Mouse (Mus musculus) small intestine, adult 2 months (tissue): ENCODE results near the gene Pip5k1c. TPM values are rescaled to one million over a fixed set of nuclear protein-coding genes. Genes with fewer than 3 reads are reported as not detected.

Experiments
- H3K27ac ChIP-seq: fragments of 200-500 bp; 2 replicates; pipeline ENCODE4 v1.5.1; 2012; ENCODE audit warnings: low read depth, low read length, control low read depth, inconsistent platforms; ENCODE audit not compliant: insufficient read depth
- H3K27me3 ChIP-seq: fragments of 200-500 bp; 2 replicates; pipeline ENCODE4 v1.6.1; 2012; ENCODE audit warnings: mild to moderate bottlenecking, moderate library complexity, low read length, inconsistent platforms; ENCODE audit not compliant: control insufficient read depth, insufficient read depth
- H3K36me3 ChIP-seq: fragments of 200-500 bp; 2 replicates; pipeline ENCODE4 v1.6.1; 2012; ENCODE audit warnings: mild to moderate bottlenecking, low read length, control low read depth, inconsistent platforms; ENCODE audit not compliant: control insufficient read depth, insufficient read depth
- H3K4me1 ChIP-seq: fragments of 200-500 bp; 2 replicates; pipeline ENCODE4 v1.6.1; 2012; ENCODE audit warnings: low read length, inconsistent platforms, mixed read lengths; ENCODE audit not compliant: control insufficient read depth, insufficient read depth, insufficient read length
- H3K4me3 ChIP-seq: fragments of 200-500 bp; 2 replicates; pipeline ENCODE4 v1.5.1; 2012; ENCODE audit warnings: low read depth, mild to moderate bottlenecking, control low read depth, inconsistent platforms, low read length, moderate library complexity
- CTCF ChIP-seq: fragments of 200-500 bp; IDR thresholded peaks from 2 replicates; pipeline ENCODE4 v1.5.1; 2012; ENCODE audit warnings: low read depth, mild to moderate bottlenecking, control low read depth, inconsistent platforms, low read length, moderate library complexity, mixed read lengths; ENCODE audit not compliant: insufficient replicate concordance, insufficient read length; ENCODE audit errors: extremely low read depth
- POLR2A ChIP-seq: fragments of 200-500 bp; IDR thresholded peaks from 2 replicates; pipeline ENCODE4 v1.6.1; 2012; ENCODE audit warnings: low read depth, mild to moderate bottlenecking, control low read depth, inconsistent platforms, low read length, moderate library complexity
- WGBS: fragments of 180-500 bp; shearing (Covaris S2); methylation state at CpG from one replicate; pipeline ENCODE4 v1.1.7; 2018; 5-methylcytosine and 5-hydroxymethylcytosine counted together
- polyA plus RNA-seq: library from polyadenylated mRNA; depleted of rRNA; stranded (reverse); fragments of >200 nt; gene quantifications from 2 replicates; pipeline ENCODE4 v1.2.3, GENCODE M21; 2012

Gene Pip5k1c
- polyA plus RNA-seq, 1 experiment, result 50.8 TPM

DNA sequence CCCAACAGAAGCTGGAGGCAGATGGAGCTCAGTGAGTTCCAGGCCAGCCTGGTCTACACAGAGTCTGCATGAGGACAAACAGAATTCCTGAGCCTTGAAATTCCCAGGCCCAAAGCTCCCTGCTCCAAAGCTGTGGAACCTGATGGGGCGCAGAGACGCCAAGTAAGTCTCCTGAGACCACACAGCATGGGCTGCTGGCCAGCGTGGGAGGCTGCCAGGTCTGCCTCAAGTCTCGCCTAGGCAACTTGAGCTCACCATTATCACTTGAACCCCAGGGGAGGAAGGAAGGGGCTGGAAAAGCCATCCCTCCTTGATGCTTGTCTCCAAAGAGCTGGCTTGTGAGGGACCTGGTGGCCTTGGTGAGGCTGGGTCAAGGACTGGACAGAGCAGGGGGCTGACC lies 37.2 kb downstream of the Pip5k1c start:
- Histone ChIP-seq H3K27ac (peak overlapping the region; percentile 62), H3K4me3 (no peak overlapping the region), H3K27me3 (peaks cover 11% of the 10 kb centered on the region), H3K36me3 (peaks cover 22% of the 10 kb centered on the region), H3K4me1 (peaks cover 12% of the 10 kb centered on the region)
- 73% methylated on average over 4 of the region's 4 CpGs for WGBS
- TF ChIP-seq POLR2A, result no peak
- TF ChIP-seq CTCF, result no peak

DNA sequence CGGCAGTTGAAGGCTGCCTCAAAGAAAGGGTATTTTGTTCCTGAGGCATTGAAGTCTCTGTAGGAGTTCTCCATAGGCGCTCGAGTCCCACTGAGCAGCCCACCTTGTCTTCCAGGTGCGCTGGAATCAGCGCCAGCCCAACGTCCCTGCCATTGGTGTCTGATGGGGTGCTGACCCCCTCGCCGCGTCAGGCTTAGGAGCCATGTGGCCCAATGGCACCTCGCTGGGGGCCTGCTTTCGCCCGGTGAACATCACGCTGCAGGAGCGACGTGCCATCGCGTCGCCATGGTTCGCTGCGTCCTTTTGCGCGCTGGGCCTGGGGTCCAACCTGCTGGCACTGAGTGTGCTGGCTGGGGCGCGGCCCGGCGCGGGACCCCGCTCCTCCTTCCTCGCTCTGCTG lies 39.5 kb downstream of the Pip5k1c start:
- Histone ChIP-seq H3K27me3 (peaks cover 11% of the 10 kb centered on the region), H3K27ac (no peak overlapping the region), H3K4me3 (0 out of 2 replicates have a peak overlapping the region, but pooled peaks have one; percentile 20), H3K36me3 (0 out of 2 replicates have a peak, but pooled peaks cover under 1% of the 10 kb centered on the region), H3K4me1 (peaks cover 12% of the 10 kb centered on the region)
- 39% methylated on average over 29 of the region's 29 CpGs for WGBS
- no peak for TF ChIP-seq POLR2A
- no peak for TF ChIP-seq CTCF

DNA sequence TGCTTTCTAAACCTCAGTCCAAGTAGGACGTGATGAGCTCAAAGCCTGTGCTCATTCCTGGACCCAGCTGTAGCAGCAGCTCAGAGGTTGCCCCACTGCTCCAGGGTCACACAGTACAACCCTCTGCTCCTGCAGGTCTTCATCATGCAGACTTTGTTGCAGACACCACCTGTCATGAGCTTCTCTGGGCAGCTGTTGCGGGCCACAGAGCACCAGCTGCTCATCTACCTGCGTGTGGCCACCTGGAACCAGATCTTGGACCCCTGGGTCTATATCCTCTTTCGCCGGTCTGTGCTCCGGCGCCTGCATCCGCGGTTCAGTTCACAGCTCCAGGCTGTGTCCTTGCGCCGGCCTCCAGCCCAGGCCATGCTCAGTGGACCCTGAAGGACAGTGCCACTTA lies 41.6 kb downstream of the Pip5k1c start:
- peaks cover 7% of the 10 kb centered on the region for H3K4me1 ChIP-seq
- no peak overlapping the region for H3K4me3 ChIP-seq
- no peak overlapping the region for H3K27ac ChIP-seq
- TF ChIP-seq CTCF (no peak), POLR2A (no peak)
- H3K27me3 ChIP-seq, result peaks cover 11% of the 10 kb centered on the region
- 75% methylated on average over 11 of the region's 11 CpGs for WGBS
- no peaks in the 10 kb centered on the region for H3K36me3 ChIP-seq

DNA sequence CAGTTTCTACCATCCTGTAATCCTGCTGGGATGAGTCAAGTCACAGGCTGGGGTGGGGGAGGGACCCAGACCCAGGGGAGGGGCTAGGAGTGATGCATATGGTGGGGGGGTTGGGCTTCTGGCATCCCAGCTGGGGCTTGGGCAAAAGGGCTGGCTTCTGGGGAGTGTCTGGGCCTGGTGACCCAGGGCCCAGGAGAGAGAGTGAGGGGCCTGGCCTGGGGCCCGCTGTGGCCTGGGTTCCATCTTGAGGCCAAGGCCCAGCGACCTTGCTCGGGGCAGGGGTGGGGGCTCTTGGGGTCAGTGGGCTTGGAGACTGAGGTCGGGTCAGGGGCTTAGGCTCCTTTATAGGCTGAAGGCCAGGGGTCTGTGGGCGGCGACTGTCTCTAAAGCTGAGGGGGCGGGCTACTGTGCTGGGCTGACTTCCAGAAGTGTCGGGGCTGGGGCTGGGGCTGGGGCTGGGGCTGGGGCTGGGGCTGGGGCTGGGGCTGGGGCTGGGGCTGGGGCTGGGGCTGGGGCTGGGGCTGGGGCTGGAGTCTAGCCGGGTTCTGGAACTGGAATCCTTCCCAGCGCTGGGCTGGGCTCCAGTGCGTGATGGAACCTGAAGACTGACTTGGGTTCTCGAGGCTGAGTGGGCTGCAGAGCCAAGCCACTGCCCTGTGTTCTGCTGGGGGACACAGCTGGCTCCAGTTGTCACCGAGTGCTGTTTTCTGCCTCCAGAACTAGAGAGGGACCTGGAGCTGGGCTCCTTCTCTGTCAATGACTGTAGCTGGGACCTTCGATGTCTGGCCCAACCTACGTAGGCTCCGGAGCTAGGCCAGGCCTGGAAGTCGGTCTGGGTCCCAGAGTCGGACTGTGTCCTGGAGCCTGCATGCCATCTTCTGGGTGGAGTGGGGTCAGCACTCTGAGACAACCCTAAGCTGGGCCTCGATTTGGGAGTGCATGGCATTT lies 42.9 kb downstream of the Pip5k1c start:
- 67% methylated on average over 19 of the region's 19 CpGs for WGBS
- no peak overlapping the region for H3K27ac ChIP-seq
- H3K36me3 ChIP-seq, result no peaks in the 10 kb centered on the region

DNA sequence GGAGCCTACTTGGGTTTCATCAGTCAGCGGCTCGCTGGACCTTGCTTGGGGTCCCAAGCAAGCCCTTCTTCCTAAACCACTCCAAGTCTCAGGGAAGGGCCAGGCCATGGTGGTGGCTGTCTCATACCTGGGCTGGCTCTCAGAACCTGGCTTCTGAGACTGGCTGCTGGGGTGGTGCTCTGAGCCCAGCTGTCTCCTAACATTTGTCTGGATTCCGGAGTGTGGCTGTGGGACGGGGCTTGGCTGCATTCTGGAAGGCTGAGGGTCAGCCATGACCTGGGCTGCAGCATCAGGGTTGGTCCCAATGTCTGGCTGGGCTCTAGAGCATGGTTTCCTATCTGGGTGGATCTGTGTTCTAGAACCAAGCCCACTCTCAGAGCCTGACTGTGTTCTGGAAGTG lies 43.8 kb downstream of the Pip5k1c start:
- no peak overlapping the region for H3K27ac ChIP-seq

More for the DNA sequence above, 42.9 kb downstream of the Pip5k1c start:
- peaks cover 3% of the 10 kb centered on the region for H3K4me1 ChIP-seq
- no peak for TF ChIP-seq CTCF
- no peak for TF ChIP-seq POLR2A
- no peak overlapping the region for H3K4me3 ChIP-seq
- H3K27me3 ChIP-seq, result peaks cover 11% of the 10 kb centered on the region

DNA sequence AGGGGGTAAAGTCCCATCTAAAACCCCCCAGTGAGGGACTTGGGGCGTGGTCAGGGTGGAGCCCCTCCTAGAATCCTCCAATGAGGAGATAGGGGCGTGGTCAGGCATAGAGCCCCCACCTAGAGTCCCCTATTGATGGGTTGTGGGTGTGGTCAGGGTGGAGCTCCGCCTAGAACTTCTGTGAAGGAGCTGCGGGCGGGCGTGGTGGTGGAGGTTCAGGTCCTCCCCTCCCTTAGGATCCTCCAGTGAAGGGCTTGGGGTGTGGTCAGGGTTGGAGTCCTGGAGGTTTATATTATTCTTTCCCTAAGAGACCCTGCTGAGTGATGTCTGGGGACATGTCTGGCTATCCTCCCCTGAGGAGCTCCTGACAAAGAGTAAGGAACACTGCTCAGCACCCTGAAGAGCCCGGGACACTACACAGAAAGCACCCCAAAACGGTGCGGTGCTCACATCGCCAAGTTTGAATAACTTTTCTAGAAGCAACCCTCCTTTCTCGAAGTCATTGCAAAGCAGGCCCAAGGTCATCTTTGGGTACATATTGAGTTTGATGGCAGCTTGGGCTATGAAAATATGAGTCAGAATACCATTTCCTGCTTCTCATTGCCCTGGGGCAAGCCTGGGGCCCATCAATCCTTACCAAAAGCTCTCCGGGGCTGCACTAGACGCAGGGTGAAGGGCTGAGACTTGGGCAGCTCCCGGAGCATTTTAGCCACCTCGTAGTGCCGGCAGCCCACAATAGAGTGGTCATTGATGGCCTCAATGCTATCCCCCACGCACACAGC lies 48.0 kb downstream of the Pip5k1c start:
- Histone ChIP-seq H3K27me3 (peaks cover 16% of the 10 kb centered on the region), H3K4me3 (no peak overlapping the region), H3K27ac (no peak overlapping the region), H3K4me1 (peaks cover 12% of the 10 kb centered on the region; the same call in 1 of the 2 replicates), H3K36me3 (no peaks in the 10 kb centered on the region)
- TF ChIP-seq POLR2A, result no peak
- no peak for TF ChIP-seq CTCF
- WGBS, result 39% methylated on average over 17 of the region's 17 CpGs

More for the DNA sequence above, 43.8 kb downstream of the Pip5k1c start:
- Histone ChIP-seq H3K4me3 (no peak overlapping the region), H3K27me3 (peaks cover 11% of the 10 kb centered on the region), H3K36me3 (no peaks in the 10 kb centered on the region), H3K4me1 (peaks cover 6% of the 10 kb centered on the region)
- TF ChIP-seq CTCF (no peak), POLR2A (no peak)
- WGBS, result 92% methylated on average over 4 of the region's 4 CpGs
